In genomic region chr1:152511237-152511636, GRCm38 (mm10) we compare ENCODE assay signal across 8 mouse cellular contexts.
DNase-seq lines count a peak whose midpoint lies in the region; ATAC-seq and TF ChIP-seq lines count a peak whose summit lies in the region.

No protein-coding gene starts in this region.

- H3K4me1 ChIP-seq in midbrain, embryonic 11.5 days (ENCODE audit: control insufficient read depth, insufficient read depth, low read length): no peaks in the 10 kb centered on the region
- H3K4me1 ChIP-seq in midbrain, embryonic 15.5 days: peaks cover 5% of the 10 kb centered on the region; the same call in 1 of the 2 replicates
- 0 out of 2 replicates have a peak, but pooled peaks cover 5% of the 10 kb centered on the region for H3K4me1 ChIP-seq in embryonic facial prominence, embryonic 14.5 days (ENCODE audit: control insufficient read depth, insufficient read depth, low read length)
- H3K4me1 ChIP-seq in lung, postnatal 0 days (ENCODE audit: insufficient read depth, low read depth, low read length): no peaks in the 10 kb centered on the region

- no peak overlapping the region for H3K4me2 ChIP-seq in midbrain, embryonic 11.5 days
- no peak overlapping the region for H3K4me2 ChIP-seq in midbrain, embryonic 15.5 days
- no peak overlapping the region for H3K4me2 ChIP-seq in embryonic facial prominence, embryonic 14.5 days (ENCODE audit: low read depth, low read length)
- no peak overlapping the region for H3K4me2 ChIP-seq in lung, postnatal 0 days (replicated peaks; ENCODE audit: low read depth, low read length)

- 0 out of 2 replicates have a peak, but pooled peaks have one; percentile 57 for ATAC-seq in midbrain, embryonic 11.5 days (ENCODE audit: low FRiP score)
- ATAC-seq in midbrain, embryonic 15.5 days (replicated peaks): no peak
- no peak for ATAC-seq in embryonic facial prominence, embryonic 14.5 days (ENCODE audit: low read depth)
- ATAC-seq in lung, postnatal 0 days: peak; percentile 81

- H3K36me3 ChIP-seq in midbrain, embryonic 11.5 days (ENCODE audit: control insufficient read depth, insufficient read depth, low read length): no peaks in the 10 kb centered on the region
- H3K36me3 ChIP-seq in midbrain, embryonic 15.5 days (replicated peaks): no peaks in the 10 kb centered on the region
- no peaks in the 10 kb centered on the region for H3K36me3 ChIP-seq in embryonic facial prominence, embryonic 14.5 days (ENCODE audit: control insufficient read depth, insufficient read depth, low read length)
- no peaks in the 10 kb centered on the region for H3K36me3 ChIP-seq in lung, postnatal 0 days (ENCODE audit: insufficient read depth, low read length)

- TF ChIP-seq CTCF in lung, postnatal 0 days (IDR thresholded peaks at IDR 0.05): peak; percentile 99

- H3K9ac ChIP-seq in midbrain, embryonic 11.5 days (ENCODE audit: low read length): no peak overlapping the region
- no peak overlapping the region for H3K9ac ChIP-seq in midbrain, embryonic 15.5 days
- H3K9ac ChIP-seq in embryonic facial prominence, embryonic 14.5 days (ENCODE audit: low read depth, low read length): no peak overlapping the region
- no peak overlapping the region for H3K9ac ChIP-seq in lung, postnatal 0 days (replicated peaks; ENCODE audit: low read depth)

- no peaks in the 10 kb centered on the region for H3K9me3 ChIP-seq in midbrain, embryonic 11.5 days (ENCODE audit: control insufficient read depth, low read length)
- H3K9me3 ChIP-seq in midbrain, embryonic 15.5 days: no peaks in the 10 kb centered on the region
- no peaks in the 10 kb centered on the region for H3K9me3 ChIP-seq in embryonic facial prominence, embryonic 14.5 days (ENCODE audit: control insufficient read depth, low read length)
- no peaks in the 10 kb centered on the region for H3K9me3 ChIP-seq in lung, postnatal 0 days (ENCODE audit: low read length)

- no peak overlapping the region for H3K4me3 ChIP-seq in midbrain, embryonic 11.5 days (ENCODE audit: low read depth, low read length)
- H3K4me3 ChIP-seq in midbrain, embryonic 15.5 days: no peak overlapping the region
- H3K4me3 ChIP-seq in embryonic facial prominence, embryonic 14.5 days (ENCODE audit: low read depth, low read length): no peak overlapping the region
- no peak overlapping the region for H3K4me3 ChIP-seq in lung, postnatal 0 days (ENCODE audit: low read depth, low read length)

- H3K27ac ChIP-seq in midbrain, embryonic 11.5 days (ENCODE audit: low read depth, low read length): no peak overlapping the region
- H3K27ac ChIP-seq in midbrain, embryonic 15.5 days: no peak overlapping the region
- no peak overlapping the region for H3K27ac ChIP-seq in embryonic facial prominence, embryonic 14.5 days (replicated peaks; ENCODE audit: low read depth, low read length)
- H3K27ac ChIP-seq in lung, postnatal 0 days (ENCODE audit: low read length): no peak overlapping the region

- H3K27me3 ChIP-seq in midbrain, embryonic 11.5 days (ENCODE audit: control insufficient read depth, insufficient read depth, low read length): no peaks in the 10 kb centered on the region
- H3K27me3 ChIP-seq in midbrain, embryonic 15.5 days (replicated peaks): no peaks in the 10 kb centered on the region
- H3K27me3 ChIP-seq in embryonic facial prominence, embryonic 14.5 days (replicated peaks; ENCODE audit: control insufficient read depth, insufficient read depth, low read length): no peaks in the 10 kb centered on the region
- no peaks in the 10 kb centered on the region for H3K27me3 ChIP-seq in lung, postnatal 0 days (replicated peaks; ENCODE audit: insufficient read depth, low read length)

- WGBS in midbrain, embryonic 11.5 days: 72% methylated on average over 4 of the region's 4 CpGs
- WGBS in midbrain, embryonic 15.5 days: 76% methylated on average over 4 of the region's 4 CpGs
- 70% methylated on average over 4 of the region's 4 CpGs for WGBS in embryonic facial prominence, embryonic 14.5 days
- 67% methylated on average over 4 of the region's 4 CpGs for WGBS in lung, postnatal 0 days

- DNase-seq in adrenal gland, adult (ENCODE audit: inconsistent age in 2 of 2, low spot score in 1 of 2): peak; percentile 11 to 55
- DNase-seq in adrenal gland, postnatal 4 days (ENCODE audit: low spot score in 2 of 2): no peak
- no peak for DNase-seq in midbrain, embryonic 11.5 days (ENCODE audit: low spot score, missing footprints)
- DNase-seq in embryonic facial prominence, embryonic 14.5 days (ENCODE audit: low spot score): peak; percentile 45
- peak; percentile 81 for DNase-seq in lung, postnatal 0 days (ENCODE audit: low spot score)
- DNase-seq in right cerebral cortex, adult 18-20 months: no peak
- DNase-seq in gastrocnemius, adult 8-10 months (ENCODE audit: low spot score in 2 of 2): no peak

- no peak for TF ChIP-seq EP300 in lung, postnatal 0 days (IDR thresholded peaks at IDR 0.05)

Comparison
In these comparisons a context has a peak if more than half of its experiments do, and no peak if none do; other contexts are left out.
1. DNase-seq: peak in adrenal gland, adult (2 of 2), embryonic facial prominence, embryonic 14.5 days (single experiment) and lung, postnatal 0 days (single experiment); none in adrenal gland, postnatal 4 days (0 of 2), midbrain, embryonic 11.5 days (single experiment), right cerebral cortex, adult 18-20 months (single experiment) and gastrocnemius, adult 8-10 months (0 of 2).
2. ATAC-seq: peak in midbrain, embryonic 11.5 days (single experiment) and lung, postnatal 0 days (single experiment); none in midbrain, embryonic 15.5 days (single experiment) and embryonic facial prominence, embryonic 14.5 days (single experiment).